Mouse (Mus musculus): ENCODE measurements around the gene Maff. TPM values are rescaled to one million over a fixed set of nuclear protein-coding genes. Genes with fewer than 3 reads are reported as not detected.

Gene Maff
- polyA plus RNA-seq, 1 experiment: 6.4 TPM

DNA sequence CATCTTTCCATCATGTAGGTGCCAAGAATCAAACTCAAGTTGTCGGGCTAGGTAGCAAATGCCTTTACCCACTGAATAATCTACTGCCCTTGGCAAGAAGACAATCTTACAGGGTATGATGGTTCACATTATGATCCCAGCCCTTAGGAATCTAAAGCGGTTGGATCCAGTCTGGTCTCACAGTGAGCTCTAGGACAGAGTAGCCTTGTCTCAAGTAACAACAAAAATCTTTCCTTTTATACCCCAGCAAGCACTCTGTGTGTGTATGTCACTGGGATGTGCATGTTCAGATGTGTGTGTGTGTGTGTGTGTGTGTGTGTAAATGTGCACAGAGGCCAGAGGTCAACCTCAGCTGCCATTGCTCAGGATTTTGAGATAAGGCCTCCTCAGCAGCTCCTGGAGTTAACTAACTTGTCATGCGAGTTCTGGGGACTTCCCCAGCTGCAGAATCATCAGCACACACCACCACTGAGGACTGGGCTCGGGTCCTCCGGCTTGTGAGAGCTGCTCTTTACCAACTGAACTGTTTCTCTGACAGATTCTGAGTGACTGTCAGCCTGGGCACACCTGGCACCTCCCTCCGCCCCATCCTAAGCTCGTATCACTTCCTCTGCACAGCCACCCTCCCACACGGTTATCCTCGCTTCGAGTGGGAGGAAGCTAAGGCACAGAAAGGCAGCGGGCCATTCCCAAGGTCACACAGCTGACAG is 24.0 kb upstream of the Maff start:
- Histone ChIP-seq H3K27me3 (replicated peaks) (no peaks in the 10 kb centered on the region), H3K36me3 (replicated peaks; ENCODE audit: low read length) (peaks cover 47% of the 10 kb centered on the region), H3K4me1 (peaks cover 75% of the 10 kb centered on the region), H3K4me3 (replicated peaks) (peak overlapping the region; percentile 71), H3K9me3 (no peaks in the 10 kb centered on the region)
- TF ChIP-seq FLI1 (IDR thresholded peaks at IDR 0.05; ENCODE audit: low read length) (no peak), GATA1 (IDR thresholded peaks at IDR 0.05; ENCODE audit: borderline replicate concordance, low read length) (no peak)

- Histone ChIP-seq H3K9me3 (no peaks in the 10 kb centered on the region), H3K4me3 (replicated peaks) (peak overlapping the region; percentile 71), H3K4me1 (peaks cover 76% of the 10 kb centered on the region), H3K36me3 (replicated peaks; ENCODE audit: low read length) (peaks cover 42% of the 10 kb centered on the region), H3K27me3 (replicated peaks) (no peaks in the 10 kb centered on the region)
- TF ChIP-seq FLI1 (IDR thresholded peaks at IDR 0.05; ENCODE audit: low read length) (no peak), GATA1 (IDR thresholded peaks at IDR 0.05; ENCODE audit: borderline replicate concordance, low read length) (no peak)
Measured at GRCm38 (mm10) chr15:79322991-79323790, 23.2 kb upstream of the Maff start.

DNA sequence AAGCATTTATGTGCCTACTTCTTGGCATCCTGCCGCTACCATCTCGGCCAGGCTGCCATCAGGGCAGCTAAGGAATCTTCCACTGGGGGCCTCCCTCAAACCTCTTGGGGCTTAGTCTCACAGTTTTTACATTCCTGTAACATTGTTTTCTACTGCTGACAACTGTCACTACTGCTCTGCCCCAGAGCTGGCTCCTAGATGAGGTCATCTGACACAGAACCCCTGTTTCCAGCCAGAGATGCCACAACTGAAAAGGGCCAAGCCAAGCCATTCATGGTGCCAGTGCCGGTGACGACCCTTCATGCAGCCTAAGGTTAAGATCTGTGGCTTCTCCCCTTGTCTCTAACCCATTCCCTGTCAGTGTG is 22.6 kb upstream of the Maff start:
- Histone ChIP-seq H3K36me3 (replicated peaks; ENCODE audit: low read length) (peaks cover 37% of the 10 kb centered on the region), H3K9me3 (no peaks in the 10 kb centered on the region), H3K4me3 (replicated peaks) (peak overlapping the region; percentile 69), H3K27me3 (replicated peaks) (no peaks in the 10 kb centered on the region), H3K4me1 (peaks cover 77% of the 10 kb centered on the region)
- no peak for TF ChIP-seq GATA1 (IDR thresholded peaks at IDR 0.05; ENCODE audit: borderline replicate concordance, low read length)
- no peak for TF ChIP-seq FLI1 (IDR thresholded peaks at IDR 0.05; ENCODE audit: low read length)

- Histone ChIP-seq H3K4me3 (replicated peaks) (peak overlapping the region; percentile 64), H3K27me3 (replicated peaks) (no peaks in the 10 kb centered on the region), H3K36me3 (replicated peaks; ENCODE audit: low read length) (peaks cover 31% of the 10 kb centered on the region), H3K4me1 (peaks cover 82% of the 10 kb centered on the region), H3K9me3 (no peaks in the 10 kb centered on the region)
- TF ChIP-seq FLI1 (IDR thresholded peaks at IDR 0.05; ENCODE audit: low read length): no peak
- no peak for TF ChIP-seq GATA1 (IDR thresholded peaks at IDR 0.05; ENCODE audit: borderline replicate concordance, low read length)
Measured at GRCm38 (mm10) chr15:79324373-79324772, 22.0 kb upstream of the Maff start.

GRCm38 (mm10) chr15:79325742-79326141 is 20.7 kb upstream of the Maff start:
- peaks cover 75% of the 10 kb centered on the region for H3K4me1 ChIP-seq
- TF ChIP-seq GATA1 (IDR thresholded peaks at IDR 0.05; ENCODE audit: borderline replicate concordance, low read length) (no peak), FLI1 (IDR thresholded peaks at IDR 0.05; ENCODE audit: low read length) (no peak)

GRCm38 (mm10) chr15:79326264-79326663 is 20.2 kb upstream of the Maff start:
- TF ChIP-seq FLI1 (IDR thresholded peaks at IDR 0.05; ENCODE audit: low read length): no peak
- no peak for TF ChIP-seq GATA1 (IDR thresholded peaks at IDR 0.05; ENCODE audit: borderline replicate concordance, low read length)
- H3K4me3 ChIP-seq (replicated peaks): peak overlapping the region; percentile 86

More at GRCm38 (mm10) chr15:79325742-79326141, 20.7 kb upstream of the Maff start:
- Histone ChIP-seq H3K9me3 (no peaks in the 10 kb centered on the region), H3K36me3 (replicated peaks; ENCODE audit: low read length) (peaks cover 20% of the 10 kb centered on the region), H3K27me3 (replicated peaks) (no peaks in the 10 kb centered on the region), H3K4me3 (replicated peaks) (peak overlapping the region; percentile 69)

GRCm38 (mm10) chr15:79326971-79327961 is 19.2 kb upstream of the Maff start:
- Histone ChIP-seq H3K9me3 (no peaks in the 10 kb centered on the region), H3K27me3 (replicated peaks) (no peaks in the 10 kb centered on the region), H3K4me1 (peaks cover 63% of the 10 kb centered on the region), H3K4me3 (replicated peaks) (peak overlapping the region; percentile 94), H3K36me3 (replicated peaks; ENCODE audit: low read length) (peaks cover 20% of the 10 kb centered on the region)
- TF ChIP-seq FLI1 (IDR thresholded peaks at IDR 0.05; ENCODE audit: low read length) (no peak), GATA1 (IDR thresholded peaks at IDR 0.05; ENCODE audit: borderline replicate concordance, low read length) (no peak)

More at GRCm38 (mm10) chr15:79326264-79326663, 20.2 kb upstream of the Maff start:
- peaks cover 73% of the 10 kb centered on the region for H3K4me1 ChIP-seq
- no peaks in the 10 kb centered on the region for H3K9me3 ChIP-seq
- peaks cover 20% of the 10 kb centered on the region for H3K36me3 ChIP-seq (replicated peaks; ENCODE audit: low read length)
- no peaks in the 10 kb centered on the region for H3K27me3 ChIP-seq (replicated peaks)

DNA sequence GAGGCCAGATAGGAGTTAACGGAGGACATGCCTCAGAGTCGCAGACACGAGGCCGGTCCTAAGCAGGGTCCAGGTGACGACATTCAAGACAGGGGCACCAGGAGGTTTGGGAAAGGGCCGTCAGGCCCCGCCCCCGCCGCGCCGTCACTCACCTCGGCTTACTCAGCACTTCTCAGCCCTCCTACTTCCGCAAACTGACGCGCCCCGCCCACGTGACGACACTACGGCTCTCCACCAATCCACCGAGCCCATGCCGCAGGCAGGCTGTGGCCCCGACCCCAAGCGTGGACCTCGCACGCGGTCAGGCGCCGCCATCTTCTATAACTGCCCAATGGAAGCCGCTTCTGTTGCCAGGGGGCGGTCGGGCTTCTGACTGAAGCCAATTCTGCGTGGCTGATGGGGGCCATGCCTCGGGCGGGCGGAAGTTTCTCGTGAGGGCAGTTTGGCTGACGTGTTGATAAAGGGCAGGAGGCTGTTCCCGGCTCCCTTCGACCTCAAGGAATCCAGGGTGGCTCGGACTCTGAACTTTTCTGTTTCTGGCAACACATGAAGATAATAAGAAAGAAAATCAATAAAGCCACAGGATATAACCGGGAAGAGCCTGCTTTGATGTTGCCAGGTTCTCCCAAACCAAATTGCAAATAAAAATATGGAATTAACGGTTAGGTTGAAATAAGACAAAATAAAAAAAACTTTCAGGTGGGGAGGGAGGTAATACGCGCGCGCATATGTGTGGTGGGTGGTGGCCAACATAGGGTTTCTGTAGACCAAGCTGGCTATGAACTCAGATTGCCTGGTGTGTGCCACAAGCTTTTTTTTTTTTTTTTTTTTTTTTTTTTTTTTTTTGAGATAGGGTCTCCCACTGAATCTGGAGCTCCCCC is 18.1 kb upstream of the Maff start, which contains the start of gene Pla2g6:
TSS of gene Pla2g6 (minus strand) at position 333 of the 881 bp plus-strand sequence.
- H3K4me1 ChIP-seq: peaks cover 59% of the 10 kb centered on the region

More for the DNA sequence above, 18.1 kb upstream of the Maff start, which contains the start of gene Pla2g6:
- Histone ChIP-seq H3K9me3 (no peaks in the 10 kb centered on the region), H3K27me3 (replicated peaks) (no peaks in the 10 kb centered on the region), H3K4me3 (replicated peaks) (peak within 1 kb of the TSS; percentile 94), H3K36me3 (replicated peaks; ENCODE audit: low read length) (peaks cover 16% of the 10 kb centered on the region)
- no peak for TF ChIP-seq FLI1 (IDR thresholded peaks at IDR 0.05; ENCODE audit: low read length)
- no peak for TF ChIP-seq GATA1 (IDR thresholded peaks at IDR 0.05; ENCODE audit: borderline replicate concordance, low read length)

All from megakaryocyte, embryonic 14.5 days (primary cell).